Mouse (Mus musculus) heart, adult 9 months (tissue): Measurements from ENCODE around the gene Mettl15.

Experiments
- DNase-seq, 2 experiments: peaks; one replicate each; pipeline ENCODE4 v3.0.0; 2022; ENCODE audit warnings: low spot score in 2 of 2

Gene Mettl15

GRCm38 (mm10) chr2:109158509-109158908 lies 122.0 kb downstream of the Mettl15 start:
- DNase-seq: no peak

DNA sequence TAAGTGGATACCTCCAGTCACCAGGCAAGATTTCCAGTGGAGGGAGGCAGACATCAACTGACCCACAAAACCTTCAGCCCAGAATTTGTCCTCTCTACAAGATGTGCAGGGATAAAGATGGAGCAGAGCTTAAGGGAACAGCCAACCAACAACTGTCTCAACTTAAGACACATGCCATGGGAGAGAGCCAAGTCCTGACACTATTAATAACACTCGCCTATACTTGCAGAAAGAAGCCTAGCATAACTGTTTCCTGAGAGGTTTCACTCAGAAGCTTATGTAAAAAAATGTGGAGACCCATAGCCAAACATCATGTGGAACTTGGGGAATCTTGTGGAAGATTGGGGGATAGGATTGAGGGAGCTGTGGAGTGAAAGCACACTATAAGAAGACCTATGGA lies 124.4 kb downstream of the Mettl15 start:
- no peak for DNase-seq

GRCm38 (mm10) chr2:109153402-109154050 lies 127.0 kb downstream of the Mettl15 start:
- DNase-seq: no peak

- no peak for DNase-seq
Measured at GRCm38 (mm10) chr2:109147292-109147691, 133.3 kb downstream of the Mettl15 start.

- DNase-seq: no peak
Measured at GRCm38 (mm10) chr2:109144410-109144809, 136.1 kb downstream of the Mettl15 start.

DNA sequence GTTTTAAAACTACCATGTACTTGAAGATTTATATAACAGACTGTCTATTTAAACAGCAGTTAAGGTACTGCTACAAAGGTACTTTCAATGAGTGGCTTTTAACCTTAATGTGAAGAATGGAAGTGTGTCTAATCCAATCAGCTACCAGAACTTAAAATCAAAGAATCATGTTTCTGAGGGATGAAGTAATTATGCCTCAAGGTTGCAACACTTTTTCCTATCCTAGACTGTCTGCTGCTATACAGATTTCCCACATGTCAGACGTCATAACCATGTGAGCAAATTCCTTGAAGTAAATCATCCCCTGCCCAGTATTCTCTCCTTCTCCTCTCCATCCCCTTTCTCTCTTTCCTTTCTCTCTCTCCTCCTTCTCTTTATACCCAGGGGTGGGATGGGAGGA lies 140.2 kb downstream of the Mettl15 start:
- DNase-seq: no peak

GRCm38 (mm10) chr2:109137276-109137675 lies 143.3 kb downstream of the Mettl15 start:
- DNase-seq: no peak

DNA sequence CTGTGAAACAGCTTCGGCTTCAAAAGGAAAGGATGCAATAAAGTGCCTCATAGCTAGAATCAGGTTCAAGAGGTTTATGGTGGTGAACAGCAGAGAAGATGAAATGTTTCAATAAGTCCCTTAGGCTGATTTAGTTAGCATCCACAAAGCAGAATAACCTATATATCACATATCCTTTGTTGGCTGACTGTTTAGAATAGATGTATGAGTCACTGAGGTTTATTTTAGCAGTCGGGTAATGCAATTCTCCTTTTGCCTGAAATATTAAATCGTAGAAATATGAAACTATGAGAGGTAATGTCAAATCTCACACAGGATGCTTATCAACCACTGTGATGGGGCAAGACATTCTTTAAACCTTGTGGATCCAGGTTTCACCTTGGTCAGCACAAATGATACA lies 149.8 kb downstream of the Mettl15 start:
- no peak for DNase-seq

- no peak for DNase-seq
Measured at GRCm38 (mm10) chr2:109129921-109130320, 150.6 kb downstream of the Mettl15 start.

GRCm38 (mm10) chr2:109105773-109106484 lies 174.6 kb downstream of the Mettl15 start:
- no peak for DNase-seq

DNA sequence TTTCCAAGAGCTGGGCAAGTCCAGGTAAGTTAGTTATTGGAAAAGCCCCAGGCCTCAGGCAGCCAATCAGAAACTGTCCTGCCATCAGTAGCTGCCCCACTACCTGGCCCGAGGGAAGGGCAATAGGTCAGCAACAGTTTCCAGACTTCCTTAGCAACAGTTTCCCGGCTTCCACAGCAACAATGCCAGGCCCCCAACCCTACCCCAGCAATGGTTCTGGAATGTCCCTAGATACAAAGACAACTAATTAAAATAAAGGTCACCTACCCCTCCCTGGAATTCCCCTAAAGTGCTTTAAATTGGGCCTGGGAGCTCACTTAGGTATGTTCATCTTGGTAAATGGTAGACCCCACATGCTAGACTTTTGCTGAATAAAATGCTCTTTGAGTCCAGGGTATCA lies 230.9 kb downstream of the Mettl15 start:
- DNase-seq: no peak
